Mouse (Mus musculus): ENCODE data around the gene Dnajb4. TPM values are rescaled to one million over a fixed set of nuclear protein-coding genes. Genes with fewer than 3 reads are reported as not detected.

Dnajb4 gene
- total and polyA plus RNA-seq, 2 experiments from 2014 or later, result 54.5 to 60.1 TPM

- DNase-seq (ENCODE audit: low spot score) (no peak), ATAC-seq (ENCODE audit: insufficient read depth, low read depth) (peak; percentile 57)
- H3K36me3 ChIP-seq (replicated peaks; ENCODE audit: control insufficient read depth, insufficient read depth, low read length), result peaks cover 65% of the 10 kb centered on the region
- H3K9ac ChIP-seq (replicated peaks; ENCODE audit: low read depth, low read length), result no peak overlapping the region
- peak overlapping the region; percentile 38; the same call in 1 of the 2 replicates for H3K27ac ChIP-seq (ENCODE audit: low read depth)
- H3K27me3 ChIP-seq (ENCODE audit: control insufficient read depth, insufficient read depth, low read length), result no peaks in the 10 kb centered on the region
- WGBS, result 55% methylated on average over 5 of the region's 5 CpGs
- no peak overlapping the region for H3K4me3 ChIP-seq (ENCODE audit: low read depth, low read length)
- no peaks in the 10 kb centered on the region for H3K4me1 ChIP-seq (ENCODE audit: control insufficient read depth, insufficient read depth)
- H3K9me3 ChIP-seq (replicated peaks; ENCODE audit: control insufficient read depth, low read length), result no peaks in the 10 kb centered on the region
- TF ChIP-seq CTCF (IDR thresholded peaks at IDR 0.05; ENCODE audit: low read depth) (0 out of 2 replicates have a peak, but pooled peaks have one; percentile 11), EP300 (IDR thresholded peaks at IDR 0.05; ENCODE audit: low read depth) (no peak)
- no peak overlapping the region for H3K4me2 ChIP-seq (ENCODE audit: low read depth, low read length)
These were observed 35.3 kb upstream of the Dnajb4 start for GRCm38 (mm10) chr3:152245273-152245910.

GRCm38 (mm10) chr3:152243304-152243703, 33.2 kb upstream of the Dnajb4 start:
- Histone ChIP-seq H3K36me3 (replicated peaks; ENCODE audit: control insufficient read depth, insufficient read depth, low read length) (peaks cover 71% of the 10 kb centered on the region), H3K9ac (replicated peaks; ENCODE audit: low read depth, low read length) (no peak overlapping the region), H3K4me3 (ENCODE audit: low read depth, low read length) (no peak overlapping the region), H3K9me3 (replicated peaks; ENCODE audit: control insufficient read depth, low read length) (no peaks in the 10 kb centered on the region), H3K4me2 (ENCODE audit: low read depth, low read length) (no peak overlapping the region), H3K27ac (ENCODE audit: low read depth) (peak overlapping the region; percentile 30; the same call in 1 of the 2 replicates), H3K4me1 (ENCODE audit: control insufficient read depth, insufficient read depth) (no peaks in the 10 kb centered on the region), H3K27me3 (ENCODE audit: control insufficient read depth, insufficient read depth, low read length) (no peaks in the 10 kb centered on the region)
- 70% methylated on average over 4 of the region's 4 CpGs for WGBS
- no peak for TF ChIP-seq EP300 (IDR thresholded peaks at IDR 0.05; ENCODE audit: low read depth)
- no peak for TF ChIP-seq CTCF (IDR thresholded peaks at IDR 0.05; ENCODE audit: low read depth)
- DNase-seq (ENCODE audit: low spot score) (no peak), ATAC-seq (ENCODE audit: insufficient read depth, low read depth) (no peak)

GRCm38 (mm10) chr3:152241098-152241497, 31.0 kb upstream of the Dnajb4 start:
- Histone ChIP-seq H3K27me3 (ENCODE audit: control insufficient read depth, insufficient read depth, low read length) (no peaks in the 10 kb centered on the region), H3K4me1 (ENCODE audit: control insufficient read depth, insufficient read depth) (no peaks in the 10 kb centered on the region), H3K27ac (ENCODE audit: low read depth) (no peak overlapping the region), H3K9ac (replicated peaks; ENCODE audit: low read depth, low read length) (no peak overlapping the region), H3K9me3 (replicated peaks; ENCODE audit: control insufficient read depth, low read length) (no peaks in the 10 kb centered on the region), H3K4me3 (ENCODE audit: low read depth, low read length) (no peak overlapping the region), H3K36me3 (replicated peaks; ENCODE audit: control insufficient read depth, insufficient read depth, low read length) (peaks cover 62% of the 10 kb centered on the region), H3K4me2 (ENCODE audit: low read depth, low read length) (no peak overlapping the region)
- 85% methylated on average over 3 of the region's 3 CpGs for WGBS
- ATAC-seq (ENCODE audit: insufficient read depth, low read depth) (no peak), DNase-seq (ENCODE audit: low spot score) (no peak)
- TF ChIP-seq CTCF (IDR thresholded peaks at IDR 0.05; ENCODE audit: low read depth) (no peak), EP300 (IDR thresholded peaks at IDR 0.05; ENCODE audit: low read depth) (no peak)

GRCm38 (mm10) chr3:152239592-152239991, 29.5 kb upstream of the Dnajb4 start:
- Histone ChIP-seq H3K36me3 (replicated peaks; ENCODE audit: control insufficient read depth, insufficient read depth, low read length) (peaks cover 64% of the 10 kb centered on the region), H3K9me3 (replicated peaks; ENCODE audit: control insufficient read depth, low read length) (no peaks in the 10 kb centered on the region), H3K4me3 (ENCODE audit: low read depth, low read length) (no peak overlapping the region), H3K27ac (ENCODE audit: low read depth) (no peak overlapping the region), H3K27me3 (ENCODE audit: control insufficient read depth, insufficient read depth, low read length) (no peaks in the 10 kb centered on the region), H3K9ac (replicated peaks; ENCODE audit: low read depth, low read length) (no peak overlapping the region), H3K4me1 (ENCODE audit: control insufficient read depth, insufficient read depth) (no peaks in the 10 kb centered on the region), H3K4me2 (ENCODE audit: low read depth, low read length) (no peak overlapping the region)
- TF ChIP-seq EP300 (IDR thresholded peaks at IDR 0.05; ENCODE audit: low read depth) (no peak), CTCF (IDR thresholded peaks at IDR 0.05; ENCODE audit: low read depth) (no peak)
- WGBS, result 85% methylated on average over 1 of the region's 1 CpGs
- no peak; the same call in 1 of the 2 replicates for ATAC-seq (ENCODE audit: insufficient read depth, low read depth)
- no peak for DNase-seq (ENCODE audit: low spot score)

GRCm38 (mm10) chr3:152238836-152239235, 28.7 kb upstream of the Dnajb4 start:
- Histone ChIP-seq H3K27ac (ENCODE audit: low read depth) (no peak overlapping the region; the same call in 1 of the 2 replicates), H3K4me1 (ENCODE audit: control insufficient read depth, insufficient read depth) (no peaks in the 10 kb centered on the region), H3K9ac (replicated peaks; ENCODE audit: low read depth, low read length) (no peak overlapping the region), H3K36me3 (replicated peaks; ENCODE audit: control insufficient read depth, insufficient read depth, low read length) (peaks cover 69% of the 10 kb centered on the region), H3K27me3 (ENCODE audit: control insufficient read depth, insufficient read depth, low read length) (no peaks in the 10 kb centered on the region), H3K9me3 (replicated peaks; ENCODE audit: control insufficient read depth, low read length) (no peaks in the 10 kb centered on the region), H3K4me3 (ENCODE audit: low read depth, low read length) (no peak overlapping the region), H3K4me2 (ENCODE audit: low read depth, low read length) (no peak overlapping the region)
- TF ChIP-seq EP300 (IDR thresholded peaks at IDR 0.05; ENCODE audit: low read depth), result no peak
- TF ChIP-seq CTCF (IDR thresholded peaks at IDR 0.05; ENCODE audit: low read depth), result no peak
- WGBS, result 48% methylated on average over 2 of the region's 2 CpGs
- ATAC-seq (ENCODE audit: insufficient read depth, low read depth) (no peak), DNase-seq (ENCODE audit: low spot score) (no peak)

GRCm38 (mm10) chr3:152235805-152236204, 25.7 kb upstream of the Dnajb4 start:
- H3K36me3 ChIP-seq (replicated peaks; ENCODE audit: control insufficient read depth, insufficient read depth, low read length), result peaks cover 61% of the 10 kb centered on the region
- no peak overlapping the region for H3K4me3 ChIP-seq (ENCODE audit: low read depth, low read length)
- no peak overlapping the region for H3K9ac ChIP-seq (replicated peaks; ENCODE audit: low read depth, low read length)
- WGBS, result 84% methylated on average over 1 of the region's 1 CpGs
- H3K4me1 ChIP-seq (ENCODE audit: control insufficient read depth, insufficient read depth), result no peaks in the 10 kb centered on the region
- no peak overlapping the region for H3K27ac ChIP-seq (ENCODE audit: low read depth)
- ATAC-seq (ENCODE audit: insufficient read depth, low read depth) (no peak), DNase-seq (ENCODE audit: low spot score) (no peak)
- H3K9me3 ChIP-seq (replicated peaks; ENCODE audit: control insufficient read depth, low read length), result no peaks in the 10 kb centered on the region
- TF ChIP-seq CTCF (IDR thresholded peaks at IDR 0.05; ENCODE audit: low read depth) (no peak), EP300 (IDR thresholded peaks at IDR 0.05; ENCODE audit: low read depth) (no peak)
- no peak overlapping the region for H3K4me2 ChIP-seq (ENCODE audit: low read depth, low read length)
- no peaks in the 10 kb centered on the region for H3K27me3 ChIP-seq (ENCODE audit: control insufficient read depth, insufficient read depth, low read length)
